Mouse (Mus musculus): Measurements from ENCODE around the gene Slit3. TPM values are rescaled to one million over a fixed set of nuclear protein-coding genes. Genes with fewer than 3 reads are reported as not detected.

The Slit3 gene
- total RNA-seq, 2 experiments from 2014 or later: 0.04 TPM; not detected in 1

DNA sequence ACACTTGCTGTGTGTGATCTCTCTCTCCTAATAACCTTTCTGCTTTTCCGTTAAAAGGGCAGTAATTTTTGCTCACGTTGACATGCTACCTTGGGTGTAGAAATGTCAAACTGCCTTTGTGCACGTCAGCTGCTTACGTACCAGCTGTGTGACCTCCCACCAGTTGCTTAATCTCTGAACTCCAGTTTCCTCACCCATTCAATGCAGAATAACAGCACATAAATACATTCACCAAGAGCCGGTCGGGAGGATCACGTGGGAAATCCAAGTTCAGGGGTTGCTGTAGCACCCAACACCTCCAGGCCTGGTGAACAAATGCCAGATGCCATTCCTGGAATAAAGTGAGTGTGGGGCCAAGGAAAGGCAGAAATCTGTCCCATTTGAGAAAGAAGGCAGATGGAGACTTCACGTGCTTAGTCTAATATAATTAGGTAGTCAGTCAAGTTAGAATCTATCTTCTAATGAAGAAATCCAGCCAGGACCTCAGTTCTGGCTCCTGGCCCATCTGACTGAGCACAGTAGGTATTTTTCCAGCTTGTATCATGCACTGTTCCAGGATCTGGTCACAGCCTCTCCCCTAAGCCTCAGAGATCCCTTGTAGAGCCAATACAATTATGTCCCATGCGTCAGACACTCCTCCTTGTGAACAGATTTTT lies 268.9 kb downstream of the Slit3 start:
- no peak for ATAC-seq (ENCODE audit: poor library complexity, severe bottlenecking)

DNA sequence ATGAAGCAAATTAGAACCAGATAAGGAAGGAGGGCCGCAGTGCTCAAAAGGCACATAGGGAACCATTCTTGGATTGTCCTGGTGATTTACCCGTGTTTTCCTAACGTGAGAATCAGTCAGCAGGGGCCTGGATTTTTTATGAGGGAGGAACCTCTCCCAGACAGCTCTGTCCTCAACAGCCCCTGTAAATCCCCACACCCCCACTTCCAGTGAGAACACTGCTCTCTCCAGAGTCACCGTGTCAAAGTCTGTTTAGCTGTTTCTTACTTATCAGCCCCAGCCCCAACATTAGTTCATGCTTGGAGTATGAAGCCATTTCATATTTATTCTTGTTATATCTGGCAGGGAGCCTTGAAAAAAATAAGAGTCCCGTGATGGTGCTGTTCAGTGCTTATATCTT lies 272.8 kb downstream of the Slit3 start:
- no peak for ATAC-seq (ENCODE audit: poor library complexity, severe bottlenecking)

DNA sequence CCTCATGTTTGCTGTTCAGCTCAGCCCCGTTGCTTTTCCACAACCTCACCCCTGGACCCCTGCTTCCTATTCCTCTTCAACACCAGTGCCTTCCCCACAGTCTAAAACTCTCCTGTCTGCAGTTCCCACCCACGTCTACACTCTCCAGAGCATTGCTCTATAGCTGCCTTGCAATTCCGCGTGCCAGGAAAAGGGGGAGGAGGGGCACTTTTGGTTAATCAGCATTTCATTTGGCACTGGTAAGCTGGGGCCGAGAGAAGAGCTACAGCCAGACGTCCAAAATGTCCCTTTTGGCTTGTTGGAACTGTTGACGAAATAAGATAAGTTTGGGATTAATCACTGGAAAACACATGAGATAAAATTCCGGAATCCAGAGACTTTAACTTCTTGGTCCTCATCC lies 274.4 kb downstream of the Slit3 start:
- ATAC-seq (ENCODE audit: poor library complexity, severe bottlenecking): no peak

DNA sequence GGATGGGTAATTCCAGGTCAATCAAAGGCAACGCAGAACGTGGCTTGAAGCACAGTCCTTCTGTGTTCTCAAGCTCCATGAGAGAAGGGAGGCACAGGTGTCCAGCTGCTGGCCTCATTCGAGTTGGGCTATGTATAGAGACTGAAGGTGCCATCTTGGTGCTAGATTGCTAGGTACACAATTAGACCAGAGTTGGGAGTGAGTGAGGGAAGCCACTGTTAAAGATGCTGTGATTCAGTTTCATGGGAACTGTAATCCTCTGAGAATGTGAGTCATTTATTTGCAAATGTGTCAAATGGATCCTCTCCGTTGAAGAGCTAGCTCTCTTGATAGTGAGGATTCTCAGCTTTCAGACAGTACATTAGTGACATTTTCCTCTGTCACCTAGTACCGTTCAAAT lies 277.3 kb downstream of the Slit3 start:
- no peak for ATAC-seq (ENCODE audit: poor library complexity, severe bottlenecking)

DNA sequence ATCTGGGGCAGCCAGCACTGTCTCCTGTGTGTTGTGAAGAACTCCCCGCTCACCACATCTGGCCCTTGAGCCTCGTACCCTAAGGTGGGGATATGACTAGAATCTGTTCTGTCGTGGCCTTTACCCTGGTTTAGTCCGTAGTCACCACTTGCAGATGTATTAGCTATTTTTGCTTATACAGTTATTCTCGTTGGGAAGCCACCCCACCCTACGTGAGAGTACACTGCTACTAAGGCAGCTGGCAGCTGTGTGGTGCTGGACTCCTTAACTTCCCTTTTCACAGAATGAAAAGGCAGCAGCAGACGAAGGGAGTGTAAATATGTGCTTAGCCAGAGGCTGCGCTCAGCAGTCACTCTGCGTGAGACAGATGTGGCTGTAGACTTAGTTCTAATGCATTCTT lies 282.5 kb downstream of the Slit3 start:
- no peak for ATAC-seq (ENCODE audit: poor library complexity, severe bottlenecking)

DNA sequence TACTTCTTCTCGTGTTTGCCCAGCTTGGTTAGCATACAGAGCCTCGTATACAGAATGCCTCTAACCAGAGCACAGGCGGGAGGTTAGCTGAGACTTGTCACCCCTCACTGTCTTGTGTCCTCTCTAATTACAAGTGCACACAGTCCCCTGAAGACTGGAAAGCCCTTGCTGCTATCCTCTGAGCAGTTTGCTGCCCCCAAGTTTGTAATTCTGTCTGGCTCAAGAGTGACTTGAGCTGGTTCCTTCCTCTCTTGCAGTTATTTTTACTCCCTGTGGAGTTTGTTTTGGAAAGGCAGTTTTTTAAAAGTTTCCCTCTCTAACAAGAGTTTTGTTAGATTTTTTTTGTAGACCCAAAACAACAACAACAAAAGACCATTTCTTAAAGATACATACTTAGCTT lies 285.0 kb downstream of the Slit3 start:
- no peak for ATAC-seq (ENCODE audit: poor library complexity, severe bottlenecking)

DNA sequence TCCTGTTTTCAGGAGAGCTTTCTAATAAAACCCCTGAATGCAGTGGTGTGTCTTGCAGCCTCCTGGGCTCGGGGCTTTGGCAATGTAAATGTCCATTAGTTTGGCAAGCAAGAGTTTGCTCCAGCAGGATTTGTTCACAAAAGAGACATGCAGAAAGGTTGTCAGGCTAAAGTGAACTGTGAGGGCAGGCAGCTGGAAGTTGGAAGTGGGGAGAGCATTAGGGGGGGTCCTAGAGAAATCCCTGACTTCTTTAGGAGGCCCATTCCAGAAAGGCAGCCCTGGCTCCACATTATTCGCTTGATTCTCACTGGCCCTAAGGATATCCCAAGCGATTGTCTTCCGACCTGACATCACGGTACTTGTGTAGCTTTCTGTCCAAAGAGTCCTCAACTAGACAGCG lies 285.5 kb downstream of the Slit3 start:
- no peak for ATAC-seq (ENCODE audit: poor library complexity, severe bottlenecking)

DNA sequence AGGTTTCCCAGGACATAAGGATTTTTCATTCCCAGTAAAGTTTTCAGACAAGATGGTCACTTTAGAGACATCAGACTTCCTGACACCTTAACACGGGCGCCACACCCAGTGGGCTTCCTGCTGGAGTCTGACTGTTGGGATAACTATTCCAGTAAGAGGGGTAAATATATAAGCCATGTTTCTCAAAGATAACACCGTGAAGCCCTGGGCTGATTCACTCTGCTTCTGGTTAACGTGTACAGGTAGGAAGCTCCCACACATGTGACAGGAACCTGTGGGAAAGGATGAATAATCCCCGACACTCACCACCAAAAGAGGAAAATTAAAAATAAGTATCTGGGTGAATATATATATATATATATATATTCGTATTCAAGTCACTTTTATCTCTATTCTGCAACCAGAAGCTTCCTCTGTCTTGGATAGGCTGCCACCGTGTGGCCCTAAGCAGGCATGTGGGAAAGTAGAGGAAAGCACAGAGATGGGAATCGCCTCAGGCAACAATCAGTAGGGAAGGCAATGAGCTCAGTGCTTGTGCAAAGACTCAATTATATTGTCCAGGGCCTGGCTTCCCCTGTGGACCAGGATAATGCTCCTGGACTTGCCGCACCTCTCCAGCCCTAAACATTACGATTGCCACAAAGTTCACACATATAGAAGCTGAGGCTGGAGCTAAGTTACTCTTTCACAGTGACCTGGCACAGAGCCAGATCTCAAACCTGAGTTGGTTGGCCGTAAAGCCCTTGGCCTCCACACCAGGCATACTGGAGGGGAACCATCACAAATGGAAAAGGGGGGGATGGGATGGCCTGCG lies 286.5 kb downstream of the Slit3 start:
- ATAC-seq (ENCODE audit: poor library complexity, severe bottlenecking): no peak

DNA sequence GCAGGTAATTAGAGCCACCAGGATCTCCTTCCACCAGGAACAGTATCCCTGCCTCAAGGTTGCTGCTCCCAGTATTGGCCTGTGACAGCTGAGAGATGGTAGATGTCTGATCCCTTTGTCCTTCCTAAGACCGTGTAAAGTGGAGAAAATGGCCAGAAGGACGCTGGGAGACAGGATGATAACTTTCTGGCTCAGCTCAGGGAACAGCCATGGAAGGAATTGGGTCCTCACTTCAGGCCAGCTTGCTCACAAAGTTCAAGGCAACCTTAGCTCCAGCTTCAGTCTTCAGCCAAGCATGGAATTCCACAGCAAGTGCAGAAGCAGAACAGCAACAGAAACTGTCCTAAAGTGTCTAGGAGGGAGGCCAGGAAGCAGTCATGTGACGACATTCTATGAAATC lies 289.4 kb downstream of the Slit3 start:
- ATAC-seq (ENCODE audit: poor library complexity, severe bottlenecking): no peak

DNA sequence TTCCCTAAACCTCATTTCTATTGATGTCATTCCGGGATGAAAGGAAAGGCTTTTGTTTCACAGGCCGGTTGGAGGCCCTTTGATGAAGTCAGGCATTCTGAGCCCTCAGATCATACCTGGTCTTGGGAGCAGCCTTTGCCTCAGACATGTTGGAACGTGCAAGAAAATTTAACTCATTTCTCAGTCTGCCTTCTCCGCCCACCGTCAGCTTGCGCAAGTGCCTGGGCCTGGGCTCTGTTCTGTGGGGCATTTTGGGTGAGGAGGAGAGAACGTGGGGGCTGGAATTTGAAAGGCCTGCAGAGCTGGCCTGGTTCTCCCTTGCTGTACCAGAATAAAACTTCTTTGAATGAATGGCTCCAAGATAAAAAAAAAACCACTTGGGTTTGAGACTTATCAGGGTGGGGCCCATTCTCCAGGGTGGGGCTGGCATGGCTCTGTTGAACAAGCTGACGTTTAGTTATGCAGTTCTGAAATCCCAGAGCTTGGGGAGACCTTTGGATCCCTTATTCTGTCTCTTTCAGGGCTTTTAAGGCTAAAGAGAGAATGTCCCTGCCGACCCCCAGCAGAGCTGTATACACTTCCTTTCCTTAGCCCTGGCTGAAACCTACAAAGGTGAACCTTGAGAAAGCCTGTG lies 294.9 kb downstream of the Slit3 start:
- ATAC-seq (ENCODE audit: poor library complexity, severe bottlenecking): no peak

DNA sequence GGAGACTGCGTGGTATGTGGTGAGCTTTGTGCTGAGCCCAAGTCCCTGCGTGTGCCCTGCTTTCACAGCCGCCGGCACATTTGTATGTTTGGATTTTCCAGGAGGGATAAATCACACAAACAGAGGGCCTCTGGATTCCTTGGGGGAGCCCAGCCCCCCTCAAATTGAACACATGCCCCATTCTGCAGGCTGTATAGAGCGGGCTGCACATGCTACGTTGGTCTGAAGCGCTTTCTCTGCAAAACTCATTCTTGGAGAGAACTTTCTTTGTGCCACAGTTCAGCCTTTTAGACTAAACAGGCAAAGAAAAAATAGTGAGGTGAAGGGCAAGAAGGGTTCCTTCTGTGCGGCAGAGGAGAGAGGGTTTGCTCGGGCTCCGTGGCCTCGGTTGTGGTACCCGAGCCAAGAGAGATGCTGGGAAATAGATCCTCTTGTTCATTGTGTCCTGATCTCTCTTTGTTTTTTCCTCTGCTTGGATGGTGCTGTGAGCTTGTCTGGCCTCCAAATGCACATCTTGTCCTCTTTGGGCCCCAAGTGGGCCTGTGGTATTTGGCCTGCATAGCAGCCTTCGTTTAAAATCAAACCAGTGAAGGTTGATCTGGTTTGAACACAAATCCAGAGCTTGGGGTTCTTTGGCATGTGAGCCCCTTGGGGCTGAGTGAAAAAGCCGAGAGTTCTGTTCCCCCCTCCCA lies 295.5 kb downstream of the Slit3 start:
- ATAC-seq (ENCODE audit: poor library complexity, severe bottlenecking): no peak

DNA sequence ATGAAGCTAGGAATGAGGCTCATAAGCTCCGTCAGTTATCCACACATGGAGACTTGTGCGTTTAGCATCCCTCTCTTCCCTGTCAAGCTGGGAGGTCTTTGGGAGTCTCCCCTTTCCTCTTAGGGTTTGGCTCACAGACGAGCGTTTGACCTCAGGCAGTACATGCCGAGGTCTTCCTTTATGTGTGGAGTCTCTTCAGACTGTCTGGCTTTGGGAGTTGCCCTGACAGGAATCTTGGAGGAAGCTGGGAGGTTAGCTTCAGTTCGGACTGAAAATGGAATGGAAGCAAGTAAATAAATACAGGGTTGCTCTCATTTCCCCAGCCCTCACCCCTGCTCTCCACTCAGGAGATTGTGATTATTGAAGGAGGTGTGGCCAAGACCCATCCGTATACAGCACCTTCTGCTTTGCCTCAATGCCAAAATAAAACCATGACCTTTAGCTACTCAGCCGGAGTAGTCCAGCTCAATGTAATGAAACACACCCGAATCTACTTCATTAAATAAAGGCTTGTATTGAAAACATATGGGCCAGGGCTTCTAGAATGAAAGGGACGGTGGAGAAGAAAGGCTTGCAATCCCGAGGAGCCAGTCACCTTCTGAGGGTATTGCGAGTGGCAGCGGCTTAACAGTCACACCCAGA lies 297.0 kb downstream of the Slit3 start:
- ATAC-seq (ENCODE audit: poor library complexity, severe bottlenecking): no peak

DNA sequence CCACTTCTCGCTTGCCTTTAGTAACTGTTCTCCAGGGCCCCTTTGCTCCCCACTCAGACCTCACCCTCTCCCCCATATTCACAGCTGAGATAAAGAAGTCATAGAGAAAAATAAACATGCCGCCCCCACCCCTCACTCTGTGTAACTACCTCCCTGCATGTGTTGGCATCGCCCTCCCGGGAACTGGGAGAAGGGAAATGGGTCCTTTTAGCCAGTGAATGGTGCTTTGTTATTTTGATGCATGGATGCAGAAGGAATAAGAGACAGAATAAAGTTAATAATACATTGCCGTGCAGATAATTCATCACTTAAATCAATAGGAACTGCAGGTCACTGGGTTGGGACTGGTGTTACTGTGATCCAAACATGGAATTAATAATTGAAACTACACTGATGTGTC lies 298.0 kb downstream of the Slit3 start:
- ATAC-seq (ENCODE audit: poor library complexity, severe bottlenecking): no peak

DNA sequence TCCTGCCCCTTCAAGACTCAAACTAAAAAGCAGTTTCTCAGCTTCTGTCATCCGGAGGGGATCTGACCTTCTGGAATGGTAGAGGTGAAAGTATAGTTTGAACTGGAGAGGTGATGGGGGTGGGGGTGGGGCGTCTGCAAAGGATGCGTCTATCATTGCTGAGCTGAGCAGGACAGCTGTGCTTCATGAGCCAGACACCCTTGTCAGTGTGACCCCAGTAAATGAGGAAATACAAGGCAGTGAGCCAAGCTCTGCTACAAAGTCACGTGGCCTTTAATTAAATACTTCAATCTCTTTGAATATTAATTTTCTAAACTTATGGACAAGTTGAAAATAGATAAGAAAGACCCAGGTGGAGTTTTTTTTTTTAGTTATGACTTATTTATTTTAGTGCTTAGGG lies 300.7 kb downstream of the Slit3 start:
- ATAC-seq (ENCODE audit: poor library complexity, severe bottlenecking): no peak

DNA sequence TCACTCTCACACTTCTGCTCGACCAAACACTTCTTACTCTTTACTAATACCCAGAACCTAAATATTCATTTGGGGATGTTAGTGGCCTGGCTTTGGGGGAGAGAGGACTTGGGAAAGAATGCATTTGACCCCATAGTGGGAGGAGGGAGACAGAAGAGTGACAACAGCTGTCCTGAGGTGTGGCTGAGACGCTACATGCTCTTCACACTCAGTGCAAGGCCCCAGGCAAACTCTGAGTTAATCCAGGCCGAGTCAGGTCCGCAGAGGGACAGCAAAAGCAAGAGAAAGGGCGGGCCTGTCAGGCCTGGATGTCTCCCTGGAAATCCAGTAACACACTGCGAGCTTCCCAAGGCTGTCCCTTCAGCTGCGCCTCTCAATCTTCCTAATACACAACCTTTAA lies 307.0 kb downstream of the Slit3 start:
- no peak for ATAC-seq (ENCODE audit: poor library complexity, severe bottlenecking)

DNA sequence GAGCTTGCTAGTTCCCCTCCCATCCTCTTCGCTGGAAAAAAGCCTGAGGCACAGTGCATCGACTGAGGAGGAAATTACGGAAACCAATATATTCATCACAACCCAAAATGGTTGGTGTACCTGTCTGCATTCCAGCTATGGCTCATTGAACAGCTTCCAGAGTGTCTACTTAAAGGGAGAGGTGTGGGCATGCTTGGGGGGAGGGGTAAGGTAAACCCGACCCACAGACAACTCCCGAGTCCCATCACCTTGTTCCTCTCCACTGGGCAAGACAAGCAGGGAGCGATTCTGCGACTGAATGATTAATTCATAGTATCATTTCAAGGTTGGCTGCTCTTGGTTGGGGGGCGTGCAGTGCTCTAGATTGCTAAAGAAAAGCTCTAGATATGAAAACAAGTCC lies 310.1 kb downstream of the Slit3 start:
- ATAC-seq (ENCODE audit: poor library complexity, severe bottlenecking): no peak

DNA sequence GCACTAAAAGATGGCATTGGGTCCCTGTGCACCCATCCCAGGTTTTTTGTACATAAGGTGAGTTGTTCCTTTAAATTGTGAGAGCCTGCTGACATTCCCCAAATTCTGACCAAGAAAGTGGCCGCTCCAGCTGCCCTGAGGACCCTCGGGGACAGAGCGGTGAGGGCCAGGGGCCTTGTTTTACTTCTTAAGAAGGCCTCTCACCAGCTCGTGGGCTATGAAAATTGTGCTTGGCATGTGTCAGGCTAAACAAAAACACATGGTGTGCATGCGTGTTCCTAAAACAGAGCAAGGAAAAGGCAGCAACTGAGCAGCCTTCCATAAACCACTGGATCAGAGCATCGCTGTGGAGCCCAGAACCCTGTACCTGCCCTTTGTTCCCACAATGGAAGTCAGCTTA lies 316.5 kb downstream of the Slit3 start:
- ATAC-seq (ENCODE audit: poor library complexity, severe bottlenecking): no peak

DNA sequence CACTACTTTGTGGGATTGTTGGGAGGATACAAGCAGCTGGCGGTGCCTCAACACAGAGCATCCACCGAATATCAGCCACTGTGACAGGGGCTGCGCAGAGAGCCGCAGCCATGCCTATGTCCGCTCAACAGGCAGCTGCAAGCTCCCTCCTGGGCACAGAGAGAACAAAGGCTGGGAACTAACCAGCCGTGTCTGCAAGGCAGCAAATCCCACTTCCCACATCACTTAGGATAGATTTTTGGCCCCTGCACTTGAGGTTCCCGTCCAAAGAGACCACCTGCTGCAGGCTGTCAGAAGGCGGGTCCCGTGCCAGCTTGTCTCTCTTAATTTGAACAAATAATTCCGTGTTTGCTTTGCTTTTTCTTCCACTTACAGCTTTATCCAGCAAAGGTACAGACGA lies 319.2 kb downstream of the Slit3 start:
- ATAC-seq (ENCODE audit: poor library complexity, severe bottlenecking): no peak

DNA sequence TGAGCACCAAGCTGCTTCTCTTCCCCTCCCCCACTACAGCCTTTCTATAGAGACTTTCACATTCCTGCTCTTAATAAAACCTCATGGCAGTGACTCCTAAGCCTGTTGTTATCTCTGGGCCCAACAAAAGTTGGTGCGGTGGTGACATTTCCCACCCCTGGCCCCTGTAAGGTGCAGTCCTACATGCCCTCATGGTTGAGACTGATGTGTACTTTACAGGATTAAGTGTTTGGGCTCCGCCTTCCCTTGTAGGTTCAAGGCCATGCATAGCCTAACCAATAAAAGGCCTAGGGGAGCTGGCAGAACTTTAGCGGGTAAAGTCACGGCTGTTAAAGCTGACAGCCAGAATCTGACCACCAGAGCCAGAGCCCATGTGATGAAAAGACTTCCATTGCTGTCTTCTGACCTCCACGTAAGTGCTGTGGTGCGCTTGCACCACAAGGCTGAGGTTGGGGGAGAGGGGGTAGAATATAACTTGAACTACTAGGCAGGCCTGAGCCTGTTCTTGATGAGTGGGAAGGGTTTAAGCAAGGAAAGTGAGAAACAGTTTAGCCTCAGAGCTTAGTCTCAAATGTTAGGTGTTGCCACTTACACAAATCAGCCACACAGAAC lies 323.6 kb downstream of the Slit3 start:
- no peak for ATAC-seq (ENCODE audit: poor library complexity, severe bottlenecking)

DNA sequence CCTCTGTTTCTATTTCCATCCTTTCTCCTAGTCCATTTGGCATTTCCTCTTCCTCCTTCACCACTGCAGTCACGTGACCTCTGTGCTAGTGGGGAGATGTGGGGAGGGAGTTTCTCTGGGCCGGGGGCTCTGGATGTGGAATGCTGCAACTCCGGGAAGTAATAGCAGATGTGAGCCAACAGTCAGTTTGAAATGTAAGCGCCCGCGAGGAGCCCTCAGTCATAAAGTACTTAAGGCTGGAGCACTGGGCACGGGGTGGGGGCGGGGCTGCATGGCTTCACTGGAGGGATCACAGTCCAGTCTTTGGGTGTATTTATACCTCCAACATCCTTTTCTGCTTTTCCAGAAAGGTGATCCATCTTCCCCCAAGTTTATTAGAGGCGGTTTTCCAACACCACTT lies 326.9 kb downstream of the Slit3 start:
- ATAC-seq (ENCODE audit: poor library complexity, severe bottlenecking): no peak

DNA sequence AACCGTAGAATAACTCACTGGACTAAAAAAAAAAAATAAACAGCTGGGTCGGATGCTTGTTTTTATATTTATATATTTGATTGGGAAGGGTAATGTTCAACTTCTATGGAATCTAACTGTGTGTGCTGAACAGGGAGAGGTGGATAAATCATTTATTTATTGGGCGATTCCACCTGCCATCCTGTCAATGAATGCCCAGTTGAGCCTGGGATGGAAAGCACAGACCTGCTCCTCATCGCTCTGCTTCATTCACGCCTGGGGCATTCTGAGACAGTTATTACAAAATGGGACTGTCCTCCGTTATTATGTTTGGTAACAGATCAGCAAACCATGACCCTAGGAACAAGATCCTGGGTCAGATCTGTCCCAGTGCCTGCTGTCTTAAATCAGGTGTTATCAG lies 328.2 kb downstream of the Slit3 start:
- ATAC-seq (ENCODE audit: poor library complexity, severe bottlenecking): no peak
